Mouse (Mus musculus): ENCODE results near the gene Bach2. TPM values are rescaled to one million over a fixed set of nuclear protein-coding genes. Genes with fewer than 3 reads are reported as not detected.

Bach2 gene
- total RNA-seq, 4 experiments from 2014 or later, result 2.4 to 6.9 (median 4.2) TPM

- peak; percentile 70 for DNase-seq (ENCODE audit: low spot score)
Observed at GRCm38 (mm10) chr4:32561555-32562095, 323.0 kb downstream of the Bach2 start.

GRCm38 (mm10) chr4:32562319-32563115 lies 323.9 kb downstream of the Bach2 start:
- no peak for DNase-seq (ENCODE audit: low spot score)

GRCm38 (mm10) chr4:32564416-32564815 lies 325.8 kb downstream of the Bach2 start:
- DNase-seq (ENCODE audit: low spot score), result peak; percentile 17

- peak; percentile 24 for DNase-seq (ENCODE audit: low spot score)
Observed at GRCm38 (mm10) chr4:32564918-32565317, 326.3 kb downstream of the Bach2 start.

GRCm38 (mm10) chr4:32569054-32569453 lies 330.4 kb downstream of the Bach2 start:
- no peak for DNase-seq (ENCODE audit: low spot score)

- DNase-seq (ENCODE audit: low spot score), result peak; percentile 48
Observed at GRCm38 (mm10) chr4:32569995-32570938, 331.7 kb downstream of the Bach2 start.

- DNase-seq (ENCODE audit: low spot score), result no peak
Observed at GRCm38 (mm10) chr4:32570939-32571317, 332.3 kb downstream of the Bach2 start.

GRCm38 (mm10) chr4:32571441-32571840 lies 332.8 kb downstream of the Bach2 start:
- no peak for DNase-seq (ENCODE audit: low spot score)

GRCm38 (mm10) chr4:32572118-32572517 lies 333.5 kb downstream of the Bach2 start:
- peak; percentile 34 for DNase-seq (ENCODE audit: low spot score)

- DNase-seq (ENCODE audit: low spot score), result no peak
Observed at GRCm38 (mm10) chr4:32573586-32573985, 335.0 kb downstream of the Bach2 start.

- no peak for DNase-seq (ENCODE audit: low spot score)
Observed at GRCm38 (mm10) chr4:32574604-32575003, 336.0 kb downstream of the Bach2 start.

- peak; percentile 18 for DNase-seq (ENCODE audit: low spot score)
Observed at GRCm38 (mm10) chr4:32575165-32575564, 336.6 kb downstream of the Bach2 start.

- DNase-seq (ENCODE audit: low spot score), result no peak
Observed at GRCm38 (mm10) chr4:32579850-32580249, 341.2 kb downstream of the Bach2 start.

GRCm38 (mm10) chr4:32584181-32584580 lies 345.6 kb downstream of the Bach2 start:
- no peak for DNase-seq (ENCODE audit: low spot score)

- no peak for DNase-seq (ENCODE audit: low spot score)
Observed at GRCm38 (mm10) chr4:32586596-32586995, 348.0 kb downstream of the Bach2 start.

- no peak for DNase-seq (ENCODE audit: low spot score)
Observed at GRCm38 (mm10) chr4:32587543-32587942, 348.9 kb downstream of the Bach2 start.

- DNase-seq (ENCODE audit: low spot score), result no peak
Observed at GRCm38 (mm10) chr4:32588237-32588636, 349.6 kb downstream of the Bach2 start.

GRCm38 (mm10) chr4:32601135-32601534 lies 362.5 kb downstream of the Bach2 start:
- no peak for DNase-seq (ENCODE audit: low spot score)

GRCm38 (mm10) chr4:32602660-32603059 lies 364.1 kb downstream of the Bach2 start, which contains the start of gene Gja10:
Gene Gja10, minus strand, starts transcription at chr4:32602760.
- DNase-seq (ENCODE audit: low spot score), result no peak

GRCm38 (mm10) chr4:32615034-32615881 lies 376.7 kb downstream of the Bach2 start, which contains the start of gene Casp8ap2:
Gene Casp8ap2, plus strand, starts transcription at chr4:32615451.
- peak; percentile 100 for DNase-seq (ENCODE audit: low spot score)

- no peak for DNase-seq (ENCODE audit: low spot score)
Observed at GRCm38 (mm10) chr4:32621637-32622036, 383.0 kb downstream of the Bach2 start.

Data from heart, adult 8-10 months (tissue).